Mouse (Mus musculus) midbrain, embryonic 12.5 days (tissue): ENCODE results near the gene Ppp1r10. TPM values are rescaled to one million over a fixed set of nuclear protein-coding genes. Genes with fewer than 3 reads are reported as not detected.

Experiments
- ATAC-seq: fragments of 200-750 bp; cut with Nextera tagmentation; 2 replicates; pipeline ENCODE4 v1.8.0; 2017; ENCODE audit warnings: low read depth, moderate TSS enrichment, moderate library complexity; ENCODE audit not compliant: low FRiP score
- H3K27ac ChIP-seq: fragments of 300-500 bp; sonication (generic); replicated peaks from 2 replicates; pipeline ENCODE4 v1.5.1; 2016; ENCODE audit warnings: mild to moderate bottlenecking
- H3K27me3 ChIP-seq: fragments of 300-500 bp; sonication (generic); 2 replicates; pipeline ENCODE4 v1.6.1; 2016; ENCODE audit warnings: mild to moderate bottlenecking
- H3K36me3 ChIP-seq: fragments of 300-500 bp; sonication (generic); 2 replicates; pipeline ENCODE4 v1.6.1; 2016
- H3K4me1 ChIP-seq: fragments of 300-500 bp; sonication (generic); 2 replicates; pipeline ENCODE4 v1.6.1; 2016
- H3K4me2 ChIP-seq: fragments of 300-500 bp; sonication (generic); replicated peaks from 2 replicates; pipeline ENCODE4 v1.6.1; 2016; ENCODE audit warnings: mild to moderate bottlenecking, moderate library complexity
- H3K4me3 ChIP-seq: fragments of 300-500 bp; sonication (generic); 2 replicates; pipeline ENCODE4 v1.5.1; 2016; ENCODE audit warnings: mild to moderate bottlenecking
- H3K9ac ChIP-seq: fragments of 300-500 bp; sonication (generic); replicated peaks from 2 replicates; pipeline ENCODE4 v1.6.1; 2016; ENCODE audit warnings: mild to moderate bottlenecking, moderate library complexity
- H3K9me3 ChIP-seq: fragments of 300-500 bp; sonication (generic); 2 replicates; pipeline ENCODE4 v1.6.1; 2016; ENCODE audit warnings: mild to moderate bottlenecking
- WGBS: fragments of 180-500 bp; shearing (Covaris S2); methylation state at CpG from one replicate; pipeline ENCODE4 v1.1.7; 2016; 5-methylcytosine and 5-hydroxymethylcytosine counted together
- polyA plus RNA-seq: library from polyadenylated mRNA; unstranded; fragments of >200 nt; fragmentation: Nextera tagmentation; extraction: Ambion mirVana; gene quantifications from 2 replicates; pipeline ENCODE4 v1.2.1, GENCODE M21; 2016

Ppp1r10 gene
- 68.6 and 70.4 TPM in 2 replicates for polyA plus RNA-seq

DNA sequence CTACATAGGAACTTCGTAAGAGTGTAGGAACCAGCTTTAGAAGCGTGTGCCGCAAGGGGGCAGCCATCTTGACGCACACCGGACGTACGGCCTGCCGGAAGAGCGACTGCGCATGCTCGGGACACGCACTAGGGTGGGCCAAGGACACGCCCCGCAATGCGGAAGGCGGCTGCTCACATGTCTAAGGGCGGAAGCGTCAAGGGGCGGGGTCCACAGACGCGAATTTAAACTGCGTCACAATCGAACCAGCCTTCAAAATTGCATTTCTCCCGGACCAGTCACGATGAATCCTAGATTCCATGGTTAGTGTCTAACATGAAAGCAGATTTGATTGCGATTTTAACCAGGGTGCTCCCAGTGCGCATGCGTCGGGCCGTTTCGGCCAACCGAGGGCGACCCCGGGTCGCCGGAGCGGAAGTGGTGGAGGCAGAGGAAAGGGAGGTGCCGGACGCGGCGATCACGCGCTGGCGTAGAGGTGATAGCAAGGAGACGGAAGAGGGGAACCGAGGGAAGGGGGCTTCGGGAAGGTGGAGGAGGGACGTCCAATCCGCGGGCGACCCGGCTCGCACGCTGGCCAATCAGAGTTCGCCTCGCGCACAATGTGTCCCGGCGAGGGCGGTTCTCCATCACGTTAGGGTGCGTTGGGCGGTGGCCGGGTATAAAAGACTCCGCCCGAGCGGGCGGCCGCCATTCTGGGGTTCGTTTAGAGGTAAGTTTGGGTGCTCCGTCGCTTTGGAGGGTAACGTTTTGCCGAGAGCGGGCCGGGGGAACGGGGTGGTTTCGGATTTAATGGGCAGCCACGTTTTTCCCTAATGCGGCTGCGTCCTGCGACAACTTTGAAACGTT, at the start of gene Ppp1r10, which contains the start of gene Mrps18b:
Gene Ppp1r10 (plus strand): TSS at position 138 of the 846 bp plus-strand sequence.
Gene Mrps18b (minus strand): TSS at position 93 of the 846 bp plus-strand sequence.
- H3K4me3 ChIP-seq = peak within 1 kb of the TSS; percentile 78
- peak within 1 kb of the TSS; percentile 71 for H3K4me2 ChIP-seq
- no peaks in the 10 kb centered on the region for H3K27me3 ChIP-seq
- peaks cover 24% of the 10 kb centered on the region for H3K36me3 ChIP-seq
- WGBS = under 1% methylated on average over 83 of the region's 83 CpGs
- H3K9ac ChIP-seq = peak within 1 kb of the TSS; percentile 99
- peak; percentile 92 for ATAC-seq
- peak within 1 kb of the TSS; percentile 99 for H3K27ac ChIP-seq
- no peaks in the 10 kb centered on the region for H3K9me3 ChIP-seq
- H3K4me1 ChIP-seq = peaks cover 29% of the 10 kb centered on the region

DNA sequence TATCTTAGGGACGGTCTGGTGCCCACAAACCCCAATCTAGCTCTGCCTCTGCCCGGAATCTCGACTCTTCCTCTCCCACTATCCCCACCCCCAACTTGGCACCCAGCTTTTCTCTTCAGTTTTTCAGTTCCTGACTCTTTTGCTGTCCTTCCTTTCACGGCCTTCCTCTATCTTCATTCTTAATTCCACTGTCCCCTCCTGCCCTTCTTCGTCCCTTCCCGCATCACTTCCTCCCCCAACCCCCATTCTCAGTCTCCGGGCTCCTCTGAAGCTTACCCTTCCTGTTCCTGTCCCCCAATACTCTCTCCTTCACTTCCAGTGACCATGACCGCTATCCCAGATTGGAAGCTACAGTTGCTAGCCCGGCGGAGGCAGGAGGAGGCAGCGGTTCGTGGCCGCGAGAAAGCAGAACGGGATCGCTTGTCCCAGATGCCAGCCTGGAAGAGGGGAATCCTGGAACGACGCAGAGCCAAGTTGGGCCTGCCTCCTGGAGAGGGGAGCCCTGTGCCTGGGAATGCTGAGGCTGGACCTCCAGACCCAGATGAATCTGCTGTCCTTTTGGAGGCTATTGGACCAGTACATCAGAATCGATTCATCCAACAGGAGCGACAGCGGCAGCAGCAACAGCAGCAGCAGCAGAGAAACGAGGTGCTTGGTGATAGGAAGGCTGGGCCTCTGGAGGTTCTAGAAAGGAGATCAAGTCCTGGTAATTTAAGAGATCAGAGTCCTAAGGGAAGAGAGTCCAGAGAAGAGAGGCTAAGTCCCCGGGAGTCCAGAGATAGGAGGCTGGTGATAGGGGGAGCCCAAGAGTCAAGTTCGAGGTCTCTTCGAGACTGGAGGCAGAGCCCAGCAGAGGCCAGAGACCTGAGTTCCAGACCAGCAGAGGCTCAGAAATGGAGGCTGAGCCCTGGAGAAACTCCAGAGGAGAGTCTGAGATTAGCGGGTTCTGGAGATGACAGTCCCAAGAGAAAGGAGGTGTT, 49.0 kb upstream of the Ppp1r10 start:
- H3K27ac ChIP-seq = peak overlapping the region; percentile 99
- H3K4me3 ChIP-seq = peak overlapping the region; percentile 60
- ATAC-seq = no peak
- H3K4me1 ChIP-seq = peaks cover 54% of the 10 kb centered on the region
- peak overlapping the region; percentile 100 for H3K4me2 ChIP-seq
- peak overlapping the region; percentile 92 for H3K9ac ChIP-seq
- H3K9me3 ChIP-seq = 0 out of 2 replicates have a peak, but pooled peaks cover 5% of the 10 kb centered on the region
- H3K36me3 ChIP-seq = peaks cover 26% of the 10 kb centered on the region
- no peaks in the 10 kb centered on the region for H3K27me3 ChIP-seq
- 7% methylated on average over 26 of the region's 26 CpGs for WGBS

DNA sequence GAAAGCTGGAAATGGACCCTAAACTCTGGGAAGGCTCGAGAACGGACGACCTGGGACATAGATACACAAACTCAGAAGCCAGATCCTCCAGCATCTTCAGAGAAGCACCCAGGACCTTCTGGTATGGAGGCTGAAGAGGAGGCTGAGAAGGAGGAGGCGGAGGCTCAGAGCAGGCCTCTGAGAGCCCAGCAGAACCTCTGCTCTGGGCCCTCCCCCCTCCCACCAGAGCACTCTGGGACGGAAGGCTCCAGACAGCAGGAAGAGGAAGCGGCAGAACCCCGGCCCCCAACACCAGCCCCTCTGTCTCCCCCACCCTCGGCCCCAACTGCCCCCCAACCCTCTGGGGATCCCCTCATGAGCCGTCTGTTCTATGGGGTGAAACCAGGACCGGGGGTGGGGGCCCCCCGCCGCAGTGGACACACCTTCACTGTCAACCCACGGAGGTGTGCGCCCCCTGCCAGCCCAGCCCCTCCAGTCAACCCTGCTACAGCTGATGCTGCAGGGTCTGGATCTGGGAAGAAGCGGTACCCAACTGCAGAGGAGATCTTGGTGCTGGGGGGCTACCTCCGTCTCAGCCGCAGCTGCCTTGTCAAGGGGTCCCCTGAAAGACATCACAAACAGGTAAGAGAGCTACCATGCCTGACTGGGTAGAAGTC, 47.9 kb upstream of the Ppp1r10 start:
- 0 out of 2 replicates have a peak, but pooled peaks cover 5% of the 10 kb centered on the region for H3K9me3 ChIP-seq
- H3K27ac ChIP-seq = peak overlapping the region; percentile 43
- H3K4me2 ChIP-seq = peak overlapping the region; percentile 100
- H3K36me3 ChIP-seq = peaks cover 28% of the 10 kb centered on the region
- no peak for ATAC-seq
- H3K4me3 ChIP-seq = peak overlapping the region; percentile 60
- peaks cover 64% of the 10 kb centered on the region for H3K4me1 ChIP-seq
- no peaks in the 10 kb centered on the region for H3K27me3 ChIP-seq
- peak overlapping the region; percentile 92 for H3K9ac ChIP-seq
- WGBS = 43% methylated on average over 17 of the region's 17 CpGs

DNA sequence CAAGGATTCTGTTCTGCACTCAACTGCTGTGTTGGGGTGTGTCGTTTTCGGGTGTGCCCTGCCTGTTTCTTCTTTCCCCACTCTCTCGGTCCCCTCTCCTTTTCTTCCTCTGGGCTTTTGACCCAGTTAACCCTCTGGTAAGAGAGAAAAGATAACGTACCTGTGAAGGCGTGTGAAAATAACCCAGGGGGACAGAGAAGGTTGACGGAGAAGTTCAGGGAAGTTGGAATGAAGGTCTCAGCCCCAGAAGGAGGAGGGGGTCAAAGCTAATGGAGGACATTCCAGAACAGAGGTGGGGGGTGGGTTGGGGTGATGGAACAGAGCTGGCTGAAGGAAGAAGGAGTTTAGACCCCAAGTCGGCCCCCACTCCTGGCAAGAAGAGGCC, 47.3 kb upstream of the Ppp1r10 start:
- 0 out of 2 replicates have a peak, but pooled peaks cover 5% of the 10 kb centered on the region for H3K9me3 ChIP-seq
- WGBS = 3% methylated on average over 7 of the region's 7 CpGs
- no peaks in the 10 kb centered on the region for H3K27me3 ChIP-seq
- peak overlapping the region; percentile 100 for H3K4me2 ChIP-seq
- peak overlapping the region; percentile 92 for H3K9ac ChIP-seq
- peak overlapping the region; percentile 43 for H3K27ac ChIP-seq
- H3K4me3 ChIP-seq = peak overlapping the region; percentile 60
- no peak for ATAC-seq
- peaks cover 29% of the 10 kb centered on the region for H3K36me3 ChIP-seq
- peaks cover 69% of the 10 kb centered on the region for H3K4me1 ChIP-seq

DNA sequence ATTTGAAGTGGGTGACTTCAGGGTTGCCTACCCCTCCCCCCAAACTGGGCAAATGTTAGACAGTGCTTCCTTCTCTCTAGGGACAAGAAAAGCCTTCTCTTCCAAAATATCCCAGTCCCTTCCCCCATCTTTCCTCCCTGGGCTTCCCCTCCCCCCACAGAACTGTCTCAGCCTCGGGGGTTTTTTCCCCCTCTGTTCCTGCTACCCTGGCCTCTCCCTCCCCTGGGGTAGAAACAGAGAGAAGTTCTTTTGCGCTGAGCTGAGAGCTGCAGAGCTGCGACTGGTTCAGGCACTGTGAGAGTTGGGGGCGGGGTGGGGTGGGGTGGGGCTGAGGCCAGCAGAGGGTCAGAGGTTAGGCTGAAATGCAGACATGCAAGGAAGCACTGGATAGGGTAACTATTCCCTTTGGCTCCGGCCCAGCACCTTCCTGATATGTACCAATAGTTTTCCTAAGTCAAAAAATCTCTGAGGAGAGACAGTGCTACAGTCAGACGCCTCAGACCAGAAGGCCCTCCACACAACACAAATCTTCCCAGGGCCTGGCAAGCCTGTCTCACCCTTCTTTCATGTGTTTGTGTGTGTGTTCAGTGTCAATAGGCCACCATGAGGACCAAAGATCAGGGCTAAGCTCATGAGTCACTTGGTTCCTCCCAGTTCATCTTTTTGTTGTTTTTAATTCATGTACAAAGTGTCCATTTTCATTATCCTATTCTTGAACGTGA, 46.7 kb upstream of the Ppp1r10 start:
- WGBS = 3% methylated on average over 7 of the region's 7 CpGs
- Histone ChIP-seq H3K4me2 (peak overlapping the region; percentile 100), H3K9me3 (0 out of 2 replicates have a peak, but pooled peaks cover 5% of the 10 kb centered on the region), H3K4me3 (peak overlapping the region; percentile 60), H3K27me3 (no peaks in the 10 kb centered on the region), H3K9ac (peak overlapping the region; percentile 92), H3K27ac (peak overlapping the region; percentile 43), H3K4me1 (peaks cover 68% of the 10 kb centered on the region), H3K36me3 (peaks cover 34% of the 10 kb centered on the region)
- ATAC-seq = no peak

DNA sequence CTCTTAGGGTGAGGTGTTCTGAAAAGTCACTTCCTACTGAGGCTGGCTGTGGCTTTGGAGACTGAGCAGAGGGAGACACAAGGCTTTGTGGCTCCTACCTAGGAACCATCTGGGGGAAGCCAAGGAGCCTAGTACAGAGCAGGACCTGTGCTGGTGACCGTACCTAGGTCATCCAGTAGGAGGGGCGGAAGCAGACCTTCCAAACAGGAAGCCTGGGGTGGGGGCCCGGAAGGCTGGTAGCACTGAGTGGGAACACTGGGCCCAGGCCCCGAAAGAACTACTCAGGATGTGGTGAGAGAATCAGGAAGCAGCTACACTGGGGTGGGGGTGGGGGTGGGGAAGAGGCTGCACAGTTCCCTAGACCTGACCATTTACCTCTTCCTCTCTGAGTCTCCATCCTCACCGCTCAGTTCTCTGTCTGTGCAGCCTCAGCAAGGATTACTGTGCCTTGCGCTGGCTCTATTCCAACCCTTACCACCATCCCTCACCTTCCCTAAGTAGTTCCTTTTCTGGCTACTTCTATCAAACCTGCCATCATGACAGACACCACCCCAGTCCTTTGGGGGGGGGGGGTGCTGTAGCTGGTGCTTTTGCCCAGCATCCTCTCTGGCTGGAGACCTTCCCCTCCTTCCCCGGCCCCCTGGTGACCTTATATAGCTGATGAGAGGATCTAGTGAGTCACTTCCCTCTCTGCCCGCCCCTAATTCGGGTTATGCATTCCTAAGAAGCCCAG, 45.9 kb upstream of the Ppp1r10 start:
- Histone ChIP-seq H3K36me3 (peaks cover 43% of the 10 kb centered on the region), H3K9ac (peak overlapping the region; percentile 92), H3K4me3 (peak overlapping the region; percentile 60), H3K27me3 (no peaks in the 10 kb centered on the region), H3K4me2 (peak overlapping the region; percentile 100), H3K4me1 (peaks cover 60% of the 10 kb centered on the region), H3K27ac (peak overlapping the region; percentile 43; the same call in 1 of the 2 replicates), H3K9me3 (0 out of 2 replicates have a peak, but pooled peaks cover 5% of the 10 kb centered on the region)
- 76% methylated on average over 9 of the region's 9 CpGs for WGBS
- no peak for ATAC-seq

DNA sequence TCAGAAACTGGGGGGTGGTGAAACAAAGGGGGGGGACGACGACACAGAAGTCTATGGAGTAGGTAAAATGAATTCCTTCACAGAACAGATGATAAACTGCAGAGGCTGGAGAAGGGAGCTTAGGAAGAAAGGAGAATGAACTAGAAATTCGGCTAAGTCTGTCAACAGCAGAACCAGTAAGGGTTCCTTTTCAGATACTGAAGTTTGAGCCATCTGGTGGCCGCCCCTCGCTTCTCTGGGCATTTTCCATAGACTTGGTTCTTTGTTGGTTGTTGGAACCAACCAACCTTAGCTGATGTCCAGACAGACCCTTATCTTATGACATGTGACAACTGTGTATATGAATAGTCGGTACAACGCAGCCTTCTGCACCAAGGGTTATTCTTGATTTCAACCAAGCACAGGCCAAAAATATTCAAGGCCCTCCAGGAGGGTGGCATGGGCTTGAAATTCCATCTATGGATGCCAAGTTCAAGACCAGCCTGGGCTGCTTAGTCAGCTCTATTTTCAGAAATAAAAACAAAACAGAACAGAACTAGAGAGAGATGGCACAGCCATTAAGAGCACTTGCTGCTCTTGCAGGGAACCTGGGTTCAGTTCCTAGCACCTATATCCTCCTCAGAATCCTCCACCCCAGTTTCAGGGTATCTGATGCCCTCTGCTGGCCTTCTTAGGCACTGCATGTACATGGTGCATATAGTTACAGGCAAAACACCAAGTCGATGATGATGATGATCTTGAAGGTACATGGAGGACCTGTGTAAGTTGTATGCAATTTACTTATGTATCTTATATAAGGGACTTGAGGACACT, 45.1 kb upstream of the Ppp1r10 start:
- H3K4me2 ChIP-seq = peak overlapping the region; percentile 100
- 87% methylated on average over 8 of the region's 8 CpGs for WGBS
- H3K9me3 ChIP-seq = 0 out of 2 replicates have a peak, but pooled peaks cover 5% of the 10 kb centered on the region
- H3K4me3 ChIP-seq = peak overlapping the region; percentile 60
- H3K9ac ChIP-seq = no peak overlapping the region
- H3K36me3 ChIP-seq = peaks cover 48% of the 10 kb centered on the region
- H3K27me3 ChIP-seq = no peaks in the 10 kb centered on the region
- peaks cover 60% of the 10 kb centered on the region for H3K4me1 ChIP-seq
- ATAC-seq = no peak
- peak overlapping the region; percentile 39; the same call in 1 of the 2 replicates for H3K27ac ChIP-seq

DNA sequence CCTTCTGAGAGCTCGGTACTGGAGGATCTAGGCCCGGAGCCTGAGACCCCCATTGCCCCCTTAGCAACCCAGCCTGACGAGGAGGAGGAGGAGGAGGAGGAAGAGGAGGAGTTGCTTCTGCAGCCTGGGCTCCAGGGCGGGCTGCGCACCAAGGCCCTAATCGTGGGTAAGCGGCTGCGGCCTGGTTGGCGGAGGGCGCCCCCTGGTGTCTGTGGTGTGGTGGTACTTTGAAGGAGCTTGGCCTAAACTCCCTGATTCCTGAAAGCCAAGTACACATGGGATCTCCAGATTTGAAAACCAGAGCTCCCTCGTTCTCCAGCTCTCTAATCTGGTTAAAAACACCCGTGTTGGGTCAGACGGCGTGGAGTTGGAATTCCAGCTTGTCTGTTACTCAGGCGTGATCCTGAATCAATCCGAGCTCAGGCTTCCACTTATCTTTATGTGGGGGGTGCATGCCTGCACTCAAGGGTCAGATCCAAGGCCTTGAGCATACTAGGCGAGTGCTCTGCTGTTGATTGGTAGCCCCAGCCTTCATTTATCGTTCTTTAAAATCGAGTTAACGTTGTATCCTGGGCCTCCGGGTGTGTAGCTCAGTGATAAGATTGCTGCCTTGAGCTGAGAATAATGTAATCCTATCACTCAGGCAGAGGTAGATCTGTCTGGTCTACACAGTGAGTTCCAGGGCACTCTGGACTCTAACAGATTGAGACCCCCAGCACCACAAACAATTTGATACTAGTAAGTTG, 42.3 kb upstream of the Ppp1r10 start:
- H3K27ac ChIP-seq = peak overlapping the region; percentile 49; the same call in 1 of the 2 replicates
- H3K4me2 ChIP-seq = peak overlapping the region; percentile 27
- ATAC-seq = peak; percentile 28
- 35% methylated on average over 21 of the region's 21 CpGs for WGBS
- peaks cover 47% of the 10 kb centered on the region for H3K36me3 ChIP-seq
- H3K9me3 ChIP-seq = 0 out of 2 replicates have a peak, but pooled peaks cover 5% of the 10 kb centered on the region
- H3K27me3 ChIP-seq = no peaks in the 10 kb centered on the region
- H3K4me3 ChIP-seq = peak overlapping the region; percentile 14; the same call in 1 of the 2 replicates
- no peak overlapping the region; the same call in 1 of the 2 replicates for H3K9ac ChIP-seq
- peaks cover 39% of the 10 kb centered on the region for H3K4me1 ChIP-seq

DNA sequence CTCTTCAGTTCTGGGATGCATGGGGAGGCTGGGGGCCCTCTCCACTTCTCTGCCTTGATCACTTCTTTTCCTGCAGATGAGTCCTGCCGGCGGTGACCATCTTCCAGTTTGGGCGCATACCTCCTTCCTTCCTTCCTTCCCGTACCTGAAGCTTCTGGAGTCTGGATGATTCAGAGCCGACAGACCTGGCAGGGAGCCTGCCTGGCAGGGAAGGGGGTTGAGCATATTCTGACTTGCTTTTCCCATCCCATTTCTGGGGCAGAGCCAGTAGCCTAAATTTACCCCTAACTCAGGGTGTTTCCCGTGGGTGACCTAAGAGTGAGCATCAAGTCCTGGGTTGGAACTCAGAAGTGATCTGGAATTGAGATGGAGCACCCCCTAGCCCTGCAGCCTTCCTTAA, 41.5 kb upstream of the Ppp1r10 start:
- 0 out of 2 replicates have a peak, but pooled peaks cover 5% of the 10 kb centered on the region for H3K9me3 ChIP-seq
- H3K4me1 ChIP-seq = peaks cover 33% of the 10 kb centered on the region
- no peak overlapping the region for H3K4me3 ChIP-seq
- no peak overlapping the region for H3K4me2 ChIP-seq
- no peak for ATAC-seq
- no peak overlapping the region for H3K27ac ChIP-seq
- 95% methylated on average over 6 of the region's 6 CpGs for WGBS
- H3K36me3 ChIP-seq = peaks cover 47% of the 10 kb centered on the region
- H3K27me3 ChIP-seq = no peaks in the 10 kb centered on the region
- no peak overlapping the region for H3K9ac ChIP-seq
